Mouse (Mus musculus): ENCODE data around the gene Zfp410.

- TF ChIP-seq EP300 (IDR thresholded peaks at IDR 0.05; ENCODE audit: low read depth): no peak
- no peak; the same call in 1 of the 2 replicates for TF ChIP-seq CTCF (IDR thresholded peaks at IDR 0.05; ENCODE audit: low read depth)
These were observed at the start of gene Zfp410 for GRCm38 (mm10) chr12:84316721-84317621.
